Mouse (Mus musculus) G1E (cell line): ENCODE results near the gene Tlcd1. TPM values are rescaled to one million over a fixed set of nuclear protein-coding genes. Genes with fewer than 3 reads are reported as not detected.
A peak's percentile ranks its signal among the peaks of the same experiment; 100 is the strongest.

Source experiments
- ATAC-seq: 2 replicates; pipeline ENCODE4 v1.8.0; 2016; ENCODE audit warnings: mild to moderate bottlenecking; ENCODE audit not compliant: insufficient number of reproducible peaks, poor library complexity, low FRiP score, severe bottlenecking; ENCODE audit errors: extremely low read depth
- DNase-seq: peaks from one replicate; pipeline ENCODE4 v3.0.0; 2012; ENCODE audit warnings: low spot score
- H3K27me3 ChIP-seq: 2 replicates; pipeline ENCODE4 v1.6.1; 2012; ENCODE audit warnings: mild to moderate bottlenecking, low read length, inconsistent platforms; ENCODE audit not compliant: insufficient read depth
- H3K36me3 ChIP-seq: replicated peaks from 2 replicates; pipeline ENCODE3; 2012; ENCODE audit warnings: mild to moderate bottlenecking, inconsistent platforms
- H3K4me1 ChIP-seq: 2 replicates; pipeline ENCODE4 v1.6.1; 2012; ENCODE audit warnings: low read depth, low read length, inconsistent platforms, mixed read lengths; ENCODE audit not compliant: insufficient read depth
- H3K4me3 ChIP-seq: 2 replicates; pipeline ENCODE4 v1.5.1; 2012; ENCODE audit warnings: low read depth, mild to moderate bottlenecking, inconsistent platforms, low read length, moderate library complexity, mixed read lengths
- H3K9me3 ChIP-seq: replicated peaks from 2 replicates; pipeline ENCODE4 v1.6.1; 2012; ENCODE audit warnings: inconsistent platforms
- CTCF ChIP-seq: IDR thresholded peaks from 2 replicates; pipeline ENCODE4 v1.5.1; 2012; ENCODE audit warnings: low read depth, low read length, inconsistent platforms, mixed read lengths
- GATA1 ChIP-seq: IDR thresholded peaks from 2 replicates; pipeline ENCODE4 v1.6.1; 2012; ENCODE audit warnings: borderline replicate concordance, low read length, inconsistent platforms, mixed read lengths
- GATA2 ChIP-seq: IDR thresholded peaks from 2 replicates; pipeline ENCODE4 v1.6.1; 2012; ENCODE audit warnings: low read depth, low read length, inconsistent platforms, borderline replicate concordance
- POLR2AphosphoS5 ChIP-seq: IDR thresholded peaks from 2 replicates; pipeline ENCODE4 v1.6.1; 2012; ENCODE audit warnings: low read depth, low read length, inconsistent platforms; ENCODE audit not compliant: insufficient replicate concordance
- TAL1 ChIP-seq: conservative IDR thresholded peaks from 2 replicates; pipeline ENCODE4 v1.6.1; 2012; ENCODE audit warnings: low read depth, low read length, inconsistent platforms, mixed read lengths
- polyA plus RNA-seq: library from polyadenylated mRNA; stranded (reverse); fragments of >175 nt; gene quantifications from 2 replicates; pipeline ENCODE4 v1.2.3, GENCODE M21; 2012
- total RNA-seq, 2 experiments: library from RNA; stranded (forward) in 1 of 2; stranded (reverse) in 1 of 2; fragments of 200-1000 nt in 1 of 2; fragments of >200 nt in 1 of 2; fragmentation: Nextera tagmentation in 1 of 2; gene quantifications; 2 replicates each; pipeline ENCODE4 v1.2.3; 2014 to 2017

Gene Tlcd1
- total and polyA plus RNA-seq, 3 experiments: 6.7 to 47.8 (median 15.5) TPM

GRCm38 (mm10) chr11:78159557-78159956 lies 17.0 kb upstream of the Tlcd1 start:
- no peaks in the 10 kb centered on the region for H3K9me3 ChIP-seq
- no peak for DNase-seq
- ATAC-seq: no peak
- H3K27me3 ChIP-seq: no peaks in the 10 kb centered on the region
- peak overlapping the region; percentile 28; the same call in 1 of the 2 replicates for H3K4me3 ChIP-seq
- H3K4me1 ChIP-seq: peaks cover 76% of the 10 kb centered on the region
- H3K36me3 ChIP-seq: peaks cover 97% of the 10 kb centered on the region
- TF ChIP-seq GATA2: no peak
- no peak for TF ChIP-seq GATA1
- no peak for TF ChIP-seq CTCF
- no peak for TF ChIP-seq TAL1
- TF ChIP-seq POLR2AphosphoS5: no peak

- Histone ChIP-seq H3K27me3 (no peaks in the 10 kb centered on the region), H3K36me3 (peaks cover 91% of the 10 kb centered on the region), H3K4me1 (peaks cover 75% of the 10 kb centered on the region), H3K9me3 (no peaks in the 10 kb centered on the region), H3K4me3 (no peak overlapping the region; the same call in 1 of the 2 replicates)
- TF ChIP-seq GATA1: no peak
- DNase-seq: no peak
- ATAC-seq: no peak
These were observed 16.3 kb upstream of the Tlcd1 start for GRCm38 (mm10) chr11:78160171-78160570.

GRCm38 (mm10) chr11:78160675-78161074 lies 15.8 kb upstream of the Tlcd1 start:
- DNase-seq (no peak), ATAC-seq (no peak)
- H3K36me3 ChIP-seq: peaks cover 86% of the 10 kb centered on the region
- no peaks in the 10 kb centered on the region for H3K9me3 ChIP-seq
- H3K4me1 ChIP-seq: peaks cover 78% of the 10 kb centered on the region
- no peak overlapping the region for H3K4me3 ChIP-seq
- TF ChIP-seq POLR2AphosphoS5: no peak
- no peaks in the 10 kb centered on the region for H3K27me3 ChIP-seq

- peaks cover 82% of the 10 kb centered on the region for H3K36me3 ChIP-seq
- H3K9me3 ChIP-seq: no peaks in the 10 kb centered on the region
- DNase-seq (no peak), ATAC-seq (no peak)
- no peaks in the 10 kb centered on the region for H3K27me3 ChIP-seq
- H3K4me1 ChIP-seq: peaks cover 83% of the 10 kb centered on the region
- peak overlapping the region; percentile 14; the same call in 1 of the 2 replicates for H3K4me3 ChIP-seq
- TF ChIP-seq TAL1 (no peak), POLR2AphosphoS5 (no peak), GATA2 (no peak), GATA1 (no peak), CTCF (no peak)
These were observed 15.3 kb upstream of the Tlcd1 start for GRCm38 (mm10) chr11:78161169-78161568.

GRCm38 (mm10) chr11:78161968-78162367 lies 14.5 kb upstream of the Tlcd1 start:
- no peak for TF ChIP-seq POLR2AphosphoS5
- TF ChIP-seq GATA1: no peak
- no peak for TF ChIP-seq GATA2
- peaks cover 76% of the 10 kb centered on the region for H3K36me3 ChIP-seq
- peak overlapping the region; percentile 86; the same call in 1 of the 2 replicates for H3K4me3 ChIP-seq
- H3K9me3 ChIP-seq: no peaks in the 10 kb centered on the region
- DNase-seq (no peak), ATAC-seq (no peak)
- H3K27me3 ChIP-seq: no peaks in the 10 kb centered on the region
- H3K4me1 ChIP-seq: peaks cover 89% of the 10 kb centered on the region

GRCm38 (mm10) chr11:78162504-78162903 lies 14.0 kb upstream of the Tlcd1 start:
- no peaks in the 10 kb centered on the region for H3K9me3 ChIP-seq
- H3K36me3 ChIP-seq: peaks cover 76% of the 10 kb centered on the region
- TF ChIP-seq POLR2AphosphoS5 (no peak), CTCF (no peak)
- peak overlapping the region; percentile 86; the same call in 1 of the 2 replicates for H3K4me3 ChIP-seq
- no peaks in the 10 kb centered on the region for H3K27me3 ChIP-seq
- ATAC-seq (no peak), DNase-seq (no peak)
- H3K4me1 ChIP-seq: peaks cover 92% of the 10 kb centered on the region

GRCm38 (mm10) chr11:78163045-78163444 lies 13.5 kb upstream of the Tlcd1 start:
- no peak for ATAC-seq
- peaks cover 92% of the 10 kb centered on the region for H3K4me1 ChIP-seq
- H3K36me3 ChIP-seq: peaks cover 75% of the 10 kb centered on the region
- no peaks in the 10 kb centered on the region for H3K9me3 ChIP-seq
- no peaks in the 10 kb centered on the region for H3K27me3 ChIP-seq
- no peak for TF ChIP-seq GATA1
- TF ChIP-seq CTCF: no peak
- no peak for TF ChIP-seq GATA2
- TF ChIP-seq TAL1: no peak
- H3K4me3 ChIP-seq: peak overlapping the region; percentile 86
- no peak for DNase-seq
